Mouse (Mus musculus): ENCODE measurements at regions not wholly inside any gene's neighbourhood (a gene's known extent, or its start where the extent isn't known, plus 50 kb on each side); places are given as distances from the start of the nearest gene placed in this dataset.
A peak's percentile ranks its signal among the peaks of the same experiment; 100 is the strongest.

DNA sequence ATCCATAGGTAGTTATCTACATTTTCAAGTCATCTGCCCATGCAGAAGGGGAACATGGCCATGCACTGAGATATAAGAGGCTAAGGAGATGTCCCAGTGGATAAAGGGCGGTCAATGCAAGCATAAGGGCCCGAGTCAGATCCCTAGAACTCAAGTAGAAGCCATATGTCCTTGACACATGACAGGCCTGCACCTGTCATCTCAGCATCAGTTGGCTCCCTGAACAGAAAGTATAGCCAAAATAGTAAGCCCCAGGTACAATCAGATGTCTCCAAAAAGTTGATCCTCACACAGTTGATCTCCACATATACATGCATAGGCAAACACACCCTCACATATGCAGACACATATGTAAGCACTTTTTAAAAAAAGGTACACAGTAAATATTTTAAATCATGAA is 152.0 kb downstream of the Cox18 start:
- no peak overlapping the region for H3K4me2 ChIP-seq
- no peak overlapping the region for H3K9ac ChIP-seq
- WGBS = 95% methylated on average over 2 of the region's 2 CpGs
- ATAC-seq (ENCODE audit: low FRiP score) = no peak
- no peaks in the 10 kb centered on the region for H3K9me3 ChIP-seq
- H3K27me3 ChIP-seq = no peaks in the 10 kb centered on the region
- no peaks in the 10 kb centered on the region for H3K4me1 ChIP-seq
- no peak overlapping the region for H3K4me3 ChIP-seq (replicated peaks)
- no peaks in the 10 kb centered on the region for H3K36me3 ChIP-seq (replicated peaks)
- no peak overlapping the region for H3K27ac ChIP-seq

DNA sequence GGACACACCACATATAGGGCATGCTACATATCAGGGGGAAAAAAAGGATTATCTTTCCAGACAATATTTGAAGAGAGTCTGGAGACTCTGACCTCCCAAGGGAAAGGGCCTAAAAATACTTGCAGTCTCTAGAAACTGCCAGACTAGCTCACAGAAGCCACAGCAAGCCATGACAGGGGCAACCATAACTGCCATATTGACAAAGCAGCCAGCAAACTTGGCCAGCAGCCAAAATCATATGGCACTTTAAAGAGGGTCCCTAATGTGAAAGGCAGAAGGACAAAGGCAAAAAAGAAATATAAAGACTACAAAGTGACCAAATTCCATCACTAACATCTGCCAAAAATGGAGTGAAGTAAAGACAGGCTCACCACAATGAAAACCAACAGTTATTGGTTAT is 155.2 kb downstream of the Cox18 start:
- H3K27me3 ChIP-seq = no peaks in the 10 kb centered on the region
- no peaks in the 10 kb centered on the region for H3K36me3 ChIP-seq (replicated peaks)

DNA sequence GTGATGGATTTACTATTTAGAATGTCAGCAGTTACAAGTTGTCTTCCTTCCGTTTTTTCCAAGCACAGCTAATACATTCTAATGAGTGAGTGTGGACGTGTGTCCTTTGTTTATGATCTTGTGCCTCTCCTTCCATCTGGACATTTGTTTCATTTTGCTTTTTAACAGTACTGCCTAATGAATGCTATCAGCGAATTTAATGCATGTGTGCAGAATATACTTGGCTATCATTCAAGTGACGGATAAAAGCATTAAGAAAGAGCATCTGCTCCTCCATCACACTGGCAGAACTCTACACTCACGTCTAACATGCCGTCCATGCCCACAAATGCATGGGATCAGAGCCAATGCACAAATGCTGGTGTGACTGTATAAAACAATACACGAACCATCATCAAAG is 156.0 kb downstream of the Cox18 start:
- Histone ChIP-seq H3K36me3 (replicated peaks) (no peaks in the 10 kb centered on the region), H3K9me3 (no peaks in the 10 kb centered on the region), H3K27me3 (no peaks in the 10 kb centered on the region), H3K9ac (no peak overlapping the region), H3K27ac (no peak overlapping the region), H3K4me3 (replicated peaks) (no peak overlapping the region), H3K4me2 (no peak overlapping the region), H3K4me1 (no peaks in the 10 kb centered on the region)
- ATAC-seq (ENCODE audit: low FRiP score) = peak; percentile 54; the same call in 1 of the 2 replicates
- 63% methylated on average over 7 of the region's 7 CpGs for WGBS

More for the DNA sequence above, 155.2 kb downstream of the Cox18 start:
- Histone ChIP-seq H3K4me2 (no peak overlapping the region), H3K4me3 (replicated peaks) (no peak overlapping the region), H3K27ac (no peak overlapping the region), H3K4me1 (no peaks in the 10 kb centered on the region), H3K9me3 (no peaks in the 10 kb centered on the region), H3K9ac (no peak overlapping the region)
- no peak for ATAC-seq (ENCODE audit: low FRiP score)

DNA sequence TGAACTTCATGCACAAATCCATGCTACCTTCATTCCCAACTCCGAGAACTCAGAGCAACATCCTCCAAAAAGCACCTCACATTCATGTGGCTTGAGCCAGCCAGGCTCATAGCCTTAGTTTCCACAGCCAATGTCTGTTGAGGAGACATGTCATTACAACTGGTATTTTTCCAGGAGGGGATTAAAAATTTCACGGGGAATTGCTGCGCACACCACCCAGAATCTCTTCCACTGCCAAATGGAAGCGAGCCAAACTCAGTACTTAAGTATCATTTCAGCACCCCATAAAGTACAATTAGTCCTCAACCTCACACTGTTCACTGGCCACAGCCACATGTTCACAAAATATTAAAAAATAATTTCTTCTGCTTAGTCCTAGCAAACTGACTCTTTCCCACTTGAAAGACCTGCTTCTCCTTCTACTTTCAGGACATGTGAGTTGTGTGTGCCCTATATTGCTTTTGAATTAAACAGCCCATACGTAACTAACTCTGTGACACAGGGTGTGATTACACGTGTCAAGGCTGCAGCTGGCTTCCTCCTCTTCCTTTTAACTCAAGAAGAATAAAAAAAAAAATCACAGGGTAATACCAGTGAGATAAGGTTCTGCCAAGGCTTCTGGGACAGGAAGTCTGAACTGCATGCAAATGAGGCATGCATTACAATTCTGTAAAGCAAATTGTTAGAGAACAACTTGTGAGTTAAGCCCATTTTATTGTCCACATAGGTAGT is 157.8 kb downstream of the Cox18 start:
- H3K4me3 ChIP-seq (replicated peaks) = no peak overlapping the region
- H3K36me3 ChIP-seq (replicated peaks) = no peaks in the 10 kb centered on the region
- WGBS = 68% methylated on average over 6 of the region's 6 CpGs
- no peak overlapping the region; the same call in 1 of the 2 replicates for H3K27ac ChIP-seq
- H3K9ac ChIP-seq = no peak overlapping the region
- H3K9me3 ChIP-seq = no peaks in the 10 kb centered on the region
- H3K27me3 ChIP-seq = no peaks in the 10 kb centered on the region
- H3K4me2 ChIP-seq = no peak overlapping the region
- ATAC-seq (ENCODE audit: low FRiP score) = peak; percentile 50; the same call in 1 of the 2 replicates
- no peaks in the 10 kb centered on the region for H3K4me1 ChIP-seq

DNA sequence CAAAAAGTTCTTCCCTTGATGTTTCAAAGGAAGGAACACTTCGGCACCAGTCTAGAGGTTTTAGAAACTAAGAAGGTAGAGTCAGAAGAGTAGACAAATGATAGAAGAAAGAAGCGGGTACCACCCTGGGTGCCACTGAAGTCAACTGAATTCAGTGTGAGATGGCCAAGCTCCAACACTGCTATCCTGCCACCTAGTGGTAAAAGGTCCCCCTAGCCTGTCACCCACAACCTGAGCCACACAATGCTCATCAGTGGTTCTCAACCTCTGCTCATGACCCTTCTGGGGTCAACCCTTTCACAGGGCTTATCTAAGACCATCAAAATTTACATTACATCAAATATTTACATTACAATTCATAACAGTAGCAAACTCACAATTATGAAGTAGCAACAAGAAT is 168.1 kb downstream of the Cox18 start:
- WGBS = 69% methylated on average over 2 of the region's 2 CpGs
- no peaks in the 10 kb centered on the region for H3K9me3 ChIP-seq
- ATAC-seq (ENCODE audit: low FRiP score) = 0 out of 2 replicates have a peak, but pooled peaks have one; percentile 41
- H3K4me2 ChIP-seq = no peak overlapping the region
- no peak overlapping the region for H3K4me3 ChIP-seq (replicated peaks)
- no peaks in the 10 kb centered on the region for H3K36me3 ChIP-seq (replicated peaks)
- H3K4me1 ChIP-seq = no peaks in the 10 kb centered on the region
- H3K9ac ChIP-seq = no peak overlapping the region
- no peaks in the 10 kb centered on the region for H3K27me3 ChIP-seq
- H3K27ac ChIP-seq = no peak overlapping the region

DNA sequence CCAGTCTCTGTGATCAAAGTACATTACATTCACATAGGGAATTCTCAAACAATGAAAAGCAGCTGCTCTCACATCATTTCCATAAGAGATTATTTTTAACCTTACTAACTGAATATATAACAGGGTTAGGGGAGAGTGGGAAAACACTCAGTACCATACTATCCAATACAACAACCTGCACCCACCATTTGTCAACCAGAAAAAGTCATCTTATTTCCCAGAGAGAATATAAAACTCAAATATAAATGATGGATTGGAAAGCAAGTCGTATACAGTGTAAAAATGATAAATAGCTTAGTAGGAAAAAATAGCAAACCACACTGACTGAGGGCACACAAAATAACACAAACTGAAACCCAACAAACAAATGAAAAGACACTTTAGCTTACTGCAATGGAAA is 169.4 kb upstream of the Adamts3 start:
- H3K27ac ChIP-seq = no peak overlapping the region
- no peaks in the 10 kb centered on the region for H3K27me3 ChIP-seq
- ATAC-seq (ENCODE audit: low FRiP score) = no peak
- no peak overlapping the region for H3K4me2 ChIP-seq
- no peak overlapping the region for H3K4me3 ChIP-seq (replicated peaks)
- no peaks in the 10 kb centered on the region for H3K36me3 ChIP-seq (replicated peaks)
- WGBS = 91% methylated on average over 1 of the region's 1 CpGs
- H3K9ac ChIP-seq = no peak overlapping the region
- no peaks in the 10 kb centered on the region for H3K4me1 ChIP-seq
- no peaks in the 10 kb centered on the region for H3K9me3 ChIP-seq

DNA sequence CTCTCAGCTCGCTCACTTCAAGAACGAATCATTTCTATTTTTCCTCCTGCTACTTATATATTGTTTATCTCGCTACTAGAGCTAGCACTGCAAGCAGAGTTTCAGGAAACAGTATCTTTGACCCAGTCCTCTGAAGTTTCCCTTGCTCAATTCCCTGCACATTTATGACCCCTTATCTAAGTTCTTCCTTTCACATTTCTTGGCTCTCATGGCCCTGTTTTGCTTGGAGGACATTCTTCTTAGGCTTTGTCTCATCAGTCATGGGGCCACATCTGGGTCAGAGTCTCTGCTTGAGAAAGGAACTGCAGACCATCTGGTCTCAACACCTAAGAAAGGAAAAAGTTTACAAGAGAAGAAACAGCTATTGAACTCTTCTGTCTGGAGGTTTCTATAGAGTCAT is 166.7 kb upstream of the Adamts3 start:
- Histone ChIP-seq H3K4me1 (no peaks in the 10 kb centered on the region), H3K4me3 (replicated peaks) (no peak overlapping the region), H3K9ac (no peak overlapping the region), H3K4me2 (no peak overlapping the region), H3K27me3 (no peaks in the 10 kb centered on the region), H3K27ac (no peak overlapping the region), H3K36me3 (replicated peaks) (no peaks in the 10 kb centered on the region), H3K9me3 (no peaks in the 10 kb centered on the region)
- 90% methylated on average over 3 of the region's 3 CpGs for WGBS
- no peak for ATAC-seq (ENCODE audit: low FRiP score)

DNA sequence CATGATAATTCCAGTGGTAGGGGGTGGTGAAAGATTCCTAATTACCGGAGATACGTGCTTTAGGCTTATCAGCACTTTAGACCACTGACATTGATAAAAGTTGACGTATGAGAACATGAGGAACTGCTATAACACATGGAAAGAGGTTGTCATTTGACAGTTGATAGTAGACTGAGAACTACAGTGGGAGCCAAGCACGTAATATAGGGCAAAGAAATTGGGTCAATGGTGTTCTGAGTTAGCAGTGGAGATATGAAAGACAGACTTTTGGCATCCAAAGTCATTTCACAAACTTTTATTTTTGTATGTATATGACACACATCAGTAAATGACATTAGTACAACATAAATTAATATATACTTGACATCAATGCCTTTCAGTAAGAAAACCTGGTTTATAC is 159.6 kb upstream of the Adamts3 start:
- H3K4me1 ChIP-seq = no peaks in the 10 kb centered on the region

DNA sequence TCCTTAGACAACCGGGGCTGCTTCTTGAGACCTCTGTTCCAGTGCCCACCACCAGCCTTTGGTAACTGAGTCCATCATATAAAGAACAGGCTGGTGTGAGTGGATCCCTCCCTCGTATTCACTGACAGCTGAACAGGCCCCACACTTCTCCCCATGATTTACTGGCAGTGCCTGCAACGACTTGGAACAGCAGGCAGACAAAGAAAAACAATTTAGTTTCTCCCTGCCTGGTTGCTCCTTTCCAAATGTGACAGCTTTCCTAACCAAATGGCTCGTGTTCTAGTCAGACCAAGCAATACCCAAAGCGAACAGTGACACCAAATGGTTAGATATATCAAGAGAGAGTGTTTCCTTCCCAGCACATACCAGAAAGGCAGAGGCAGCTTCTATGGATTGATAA is 150.0 kb upstream of the Adamts3 start:
- H3K4me2 ChIP-seq = no peak overlapping the region
- H3K9me3 ChIP-seq = no peaks in the 10 kb centered on the region
- no peaks in the 10 kb centered on the region for H3K4me1 ChIP-seq
- H3K27ac ChIP-seq = no peak overlapping the region
- H3K27me3 ChIP-seq = no peaks in the 10 kb centered on the region
- no peak overlapping the region for H3K4me3 ChIP-seq (replicated peaks)
- no peaks in the 10 kb centered on the region for H3K36me3 ChIP-seq (replicated peaks)
- 59% methylated on average over 5 of the region's 5 CpGs for WGBS
- no peak overlapping the region for H3K9ac ChIP-seq
- no peak for ATAC-seq (ENCODE audit: low FRiP score)

More for the DNA sequence above, 159.6 kb upstream of the Adamts3 start:
- Histone ChIP-seq H3K27me3 (no peaks in the 10 kb centered on the region), H3K4me3 (replicated peaks) (no peak overlapping the region), H3K9ac (no peak overlapping the region), H3K36me3 (replicated peaks) (no peaks in the 10 kb centered on the region), H3K9me3 (no peaks in the 10 kb centered on the region), H3K4me2 (no peak overlapping the region), H3K27ac (no peak overlapping the region)
- ATAC-seq (ENCODE audit: low FRiP score) = no peak
- 89% methylated on average over 4 of the region's 4 CpGs for WGBS

DNA sequence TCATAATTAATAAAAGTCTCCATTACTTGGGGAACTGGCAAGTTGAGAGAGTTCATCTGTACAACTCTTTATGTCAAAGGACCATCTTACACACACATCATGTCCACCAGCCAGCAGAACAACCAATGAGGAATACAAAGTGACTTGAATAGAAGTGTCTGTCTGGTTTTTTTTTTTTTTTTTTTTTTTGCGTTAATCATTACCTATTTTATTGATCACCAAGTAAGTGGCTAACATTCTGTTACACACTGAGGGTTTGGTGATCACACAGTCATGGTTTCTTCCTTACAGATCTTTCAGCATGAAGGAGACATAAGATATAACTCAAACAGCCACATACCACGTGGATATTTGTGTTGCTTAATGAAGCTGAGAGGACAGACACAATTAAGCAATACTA is 147.6 kb upstream of the Adamts3 start:
- 77% methylated on average over 2 of the region's 2 CpGs for WGBS
- Histone ChIP-seq H3K36me3 (replicated peaks) (no peaks in the 10 kb centered on the region), H3K27ac (no peak overlapping the region), H3K4me3 (replicated peaks) (no peak overlapping the region), H3K9me3 (no peaks in the 10 kb centered on the region), H3K27me3 (no peaks in the 10 kb centered on the region), H3K9ac (no peak overlapping the region), H3K4me2 (no peak overlapping the region), H3K4me1 (no peaks in the 10 kb centered on the region)
- no peak for ATAC-seq (ENCODE audit: low FRiP score)

DNA sequence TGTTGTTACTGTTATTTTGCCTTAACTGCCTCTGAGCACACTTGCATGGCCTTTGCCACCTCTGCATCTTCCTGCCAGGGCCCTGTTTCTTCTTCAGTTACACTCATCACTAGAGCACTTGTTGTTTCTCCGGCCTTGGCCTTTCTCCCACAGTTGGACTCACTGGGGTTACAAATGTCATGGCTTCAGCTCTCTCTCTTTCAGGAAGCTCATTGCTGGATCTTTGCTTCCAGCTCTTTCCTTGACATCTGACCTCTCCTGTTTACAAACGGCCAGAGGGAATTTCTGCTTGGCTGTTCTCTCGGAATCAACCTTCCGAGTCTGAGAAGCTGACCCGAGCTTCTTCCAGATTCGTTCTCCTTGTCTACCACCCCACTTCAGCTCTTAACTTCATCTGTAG is 146.6 kb upstream of the Adamts3 start:
- Histone ChIP-seq H3K27me3 (no peaks in the 10 kb centered on the region), H3K9me3 (no peaks in the 10 kb centered on the region), H3K36me3 (replicated peaks) (no peaks in the 10 kb centered on the region), H3K27ac (no peak overlapping the region), H3K4me2 (no peak overlapping the region), H3K4me3 (replicated peaks) (no peak overlapping the region), H3K4me1 (no peaks in the 10 kb centered on the region), H3K9ac (no peak overlapping the region)
- no peak for ATAC-seq (ENCODE audit: low FRiP score)
- 65% methylated on average over 6 of the region's 6 CpGs for WGBS

DNA sequence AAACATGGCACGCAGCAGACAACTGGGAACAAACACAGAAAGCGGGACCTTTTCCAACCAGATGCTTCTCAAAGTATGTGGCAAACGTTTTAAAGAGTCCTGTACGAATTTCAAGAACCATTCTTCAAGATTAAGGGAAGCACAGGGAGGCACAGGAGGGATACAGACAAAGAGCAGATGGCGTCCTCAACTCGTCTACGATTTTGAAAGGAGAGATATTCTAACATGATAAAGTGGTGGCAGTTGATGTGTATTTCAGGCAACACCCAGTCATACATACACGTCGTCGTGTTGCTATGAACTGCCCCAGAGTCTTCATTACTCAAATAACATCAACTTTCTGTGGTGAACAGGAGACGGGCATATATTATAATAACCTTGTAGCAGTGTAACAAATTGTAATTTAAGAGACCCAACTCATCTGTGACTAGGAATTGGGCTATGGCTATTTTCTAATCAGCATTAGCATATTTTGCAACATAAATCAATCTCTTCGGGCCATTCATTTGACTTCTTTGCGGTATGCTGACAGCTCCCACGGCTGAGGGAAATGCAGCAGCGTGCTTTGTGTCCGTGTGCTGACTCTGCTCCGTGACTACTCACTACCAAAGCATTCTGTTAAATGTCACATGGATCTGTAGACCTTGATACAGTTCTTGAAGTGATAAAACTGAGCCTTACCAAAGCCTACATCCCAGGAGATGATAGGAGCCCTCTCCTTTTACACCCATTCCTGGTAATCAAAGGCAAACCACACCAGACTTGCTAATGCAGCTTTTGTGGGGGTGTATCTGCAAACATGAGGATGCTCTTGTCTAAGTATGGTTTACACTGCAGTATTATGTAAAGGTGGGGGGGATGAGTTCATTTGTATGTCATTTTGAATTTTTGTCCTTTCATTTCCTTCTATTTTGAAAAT is 144.0 kb upstream of the Adamts3 start:
- H3K27me3 ChIP-seq = no peaks in the 10 kb centered on the region
- H3K27ac ChIP-seq = no peak overlapping the region

DNA sequence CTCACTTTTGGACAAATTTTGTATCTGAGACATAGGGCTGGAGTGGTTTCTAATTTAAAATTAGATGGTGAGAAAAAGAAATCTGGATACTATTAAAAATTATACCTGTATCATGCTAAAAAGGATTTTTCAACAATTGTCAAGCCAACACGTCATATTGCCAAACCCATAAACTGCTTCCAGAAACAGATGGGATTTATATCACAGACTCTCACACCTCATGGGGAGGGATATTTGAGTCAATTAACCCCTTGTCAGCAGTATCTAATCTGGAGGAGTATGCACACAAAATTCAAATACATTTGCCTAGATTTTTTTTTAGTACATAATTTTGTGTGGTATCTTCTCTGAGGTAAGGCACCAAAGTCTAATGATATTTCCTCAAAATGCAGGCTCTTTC is 138.3 kb upstream of the Adamts3 start:
- Histone ChIP-seq H3K4me3 (replicated peaks) (no peak overlapping the region), H3K36me3 (replicated peaks) (no peaks in the 10 kb centered on the region), H3K4me2 (no peak overlapping the region), H3K9me3 (no peaks in the 10 kb centered on the region), H3K27me3 (no peaks in the 10 kb centered on the region), H3K27ac (no peak overlapping the region), H3K4me1 (no peaks in the 10 kb centered on the region), H3K9ac (no peak overlapping the region)
- 73% methylated on average over 1 of the region's 1 CpGs for whole genome bisulfite sequencing
- ATAC-seq (ENCODE audit: low FRiP score) = no peak

More for the DNA sequence above, 144.0 kb upstream of the Adamts3 start:
- H3K9ac ChIP-seq = no peak overlapping the region
- H3K9me3 ChIP-seq = no peaks in the 10 kb centered on the region
- ATAC-seq (ENCODE audit: low FRiP score) = no peak
- H3K36me3 ChIP-seq (replicated peaks) = no peaks in the 10 kb centered on the region
- no peak overlapping the region for H3K4me2 ChIP-seq
- H3K4me1 ChIP-seq = no peaks in the 10 kb centered on the region
- no peak overlapping the region for H3K4me3 ChIP-seq (replicated peaks)
- 87% methylated on average over 17 of the region's 17 CpGs for WGBS
